Comparison of ENCODE assay signal across 7 mouse cellular contexts in genomic region chr17:56124377-56125275, GRCm38 (mm10). TPM values are rescaled to one million over a fixed set of nuclear protein-coding genes. Genes with fewer than 3 reads are reported as not detected.
DNase-seq lines count a peak whose midpoint lies in the region; ATAC-seq and TF ChIP-seq lines count a peak whose summit lies in the region.

No protein-coding gene starts in this region.

- TF ChIP-seq CTCF in spleen, adult 2 months (IDR thresholded peaks at IDR 0.05; ENCODE audit: extremely low read depth, insufficient read depth, insufficient read length, insufficient replicate concordance): peak; percentile 70; the same call in 1 of the 2 replicates
- TF ChIP-seq CTCF in bone marrow macrophage, adult 2 months (IDR thresholded peaks at IDR 0.05; ENCODE audit: low read depth, low read length): peak; percentile 90
- TF ChIP-seq CTCF in lung, embryonic 14.5 days (IDR thresholded peaks at IDR 0.05; ENCODE audit: low read depth): peak; percentile 81

- H3K4me1 ChIP-seq in spleen, adult 2 months (ENCODE audit: control insufficient read depth, insufficient read depth, insufficient read length): no peaks in the 10 kb centered on the region; the same call in 1 of the 2 replicates
- H3K4me1 ChIP-seq in bone marrow macrophage, adult 2 months (ENCODE audit: control insufficient read depth, insufficient read depth, low read length): peaks cover 3% of the 10 kb centered on the region
- H3K4me1 ChIP-seq in forebrain, embryonic 13.5 days: peaks cover 13% of the 10 kb centered on the region
- peaks cover 21% of the 10 kb centered on the region for H3K4me1 ChIP-seq in intestine, embryonic 15.5 days (replicated peaks)
- H3K4me1 ChIP-seq in lung, embryonic 14.5 days (ENCODE audit: insufficient read depth): no peaks in the 10 kb centered on the region

- ATAC-seq in forebrain, embryonic 13.5 days: peak; percentile 22; the same call in 1 of the 2 replicates
- peak; percentile 57 for ATAC-seq in intestine, embryonic 15.5 days
- ATAC-seq in lung, embryonic 14.5 days (ENCODE audit: insufficient read depth): 0 out of 2 replicates have a peak, but pooled peaks have one; percentile 20

- H3K9ac ChIP-seq in forebrain, embryonic 13.5 days: peak overlapping the region; percentile 52
- peak overlapping the region; percentile 35 for H3K9ac ChIP-seq in intestine, embryonic 15.5 days
- H3K9ac ChIP-seq in lung, embryonic 14.5 days: peak overlapping the region; percentile 49

- TF ChIP-seq POLR2A in spleen, adult 2 months (IDR thresholded peaks at IDR 0.05; ENCODE audit: low read depth, low read length): no peak
- TF ChIP-seq POLR2A in bone marrow macrophage, adult 2 months (IDR thresholded peaks at IDR 0.05; ENCODE audit: borderline replicate concordance, low read depth, low read length): no peak

- peak in 1 of 2 experiments; percentile 37 for DNase-seq in spleen, adult 2 months (ENCODE audit: low read depth in 1 of 2, low spot score in 2 of 2)
- DNase-seq in spleen, postnatal 36 days (ENCODE audit: low spot score in 2 of 2): no peak
- DNase-seq in lung, embryonic 14.5 days: peak; percentile 68
- DNase-seq in right cerebral cortex, postnatal 4 days: peak; percentile 72

- no peaks in the 10 kb centered on the region for H3K36me3 ChIP-seq in spleen, adult 2 months (ENCODE audit: control insufficient read depth, insufficient read depth, low read length)
- H3K36me3 ChIP-seq in forebrain, embryonic 13.5 days (ENCODE audit: poor library complexity, severe bottlenecking): peaks cover 46% of the 10 kb centered on the region
- no peaks in the 10 kb centered on the region for H3K36me3 ChIP-seq in intestine, embryonic 15.5 days
- H3K36me3 ChIP-seq in lung, embryonic 14.5 days (ENCODE audit: insufficient read depth): no peaks in the 10 kb centered on the region

- H3K9me3 ChIP-seq in forebrain, embryonic 13.5 days (replicated peaks): peaks cover 17% of the 10 kb centered on the region
- no peaks in the 10 kb centered on the region for H3K9me3 ChIP-seq in intestine, embryonic 15.5 days
- peaks cover 9% of the 10 kb centered on the region for H3K9me3 ChIP-seq in lung, embryonic 14.5 days (ENCODE audit: low read depth, low read length)

- peak overlapping the region; percentile 56 for H3K4me2 ChIP-seq in forebrain, embryonic 13.5 days
- peak overlapping the region; percentile 93 for H3K4me2 ChIP-seq in intestine, embryonic 15.5 days (replicated peaks)
- peak overlapping the region; percentile 77 for H3K4me2 ChIP-seq in lung, embryonic 14.5 days

- H3K27ac ChIP-seq in spleen, adult 2 months (ENCODE audit: insufficient read depth, low read length): no peak overlapping the region
- H3K27ac ChIP-seq in bone marrow macrophage, adult 2 months (ENCODE audit: insufficient read depth, low read depth, low read length): no peak overlapping the region
- H3K27ac ChIP-seq in forebrain, embryonic 13.5 days: no peak overlapping the region
- no peak overlapping the region for H3K27ac ChIP-seq in intestine, embryonic 15.5 days
- H3K27ac ChIP-seq in lung, embryonic 14.5 days (ENCODE audit: low read depth): no peak overlapping the region

- WGBS in spleen, adult 2 months: 51% methylated on average over 59 of the region's 59 CpGs
- 10% methylated on average over 50 of the region's 59 CpGs for WGBS in forebrain, embryonic 13.5 days
- 10% methylated on average over 56 of the region's 59 CpGs for WGBS in intestine, embryonic 15.5 days
- WGBS in lung, embryonic 14.5 days: 6% methylated on average over 54 of the region's 59 CpGs

- H3K4me3 ChIP-seq in spleen, adult 2 months (ENCODE audit: extremely low read depth, insufficient read depth, insufficient read length): peak overlapping the region; percentile 29; the same call in 1 of the 2 replicates
- no peak overlapping the region for H3K4me3 ChIP-seq in bone marrow macrophage, adult 2 months (ENCODE audit: insufficient read depth, low read length)
- H3K4me3 ChIP-seq in forebrain, embryonic 13.5 days: peak overlapping the region; percentile 30
- H3K4me3 ChIP-seq in intestine, embryonic 15.5 days (replicated peaks): peak overlapping the region; percentile 43
- H3K4me3 ChIP-seq in lung, embryonic 14.5 days (ENCODE audit: low read depth, low read length): peak overlapping the region; percentile 39

- peaks cover 11% of the 10 kb centered on the region; the same call in 1 of the 2 replicates for H3K27me3 ChIP-seq in spleen, adult 2 months (ENCODE audit: control insufficient read depth, insufficient read depth, low read length)
- peaks cover 67% of the 10 kb centered on the region for H3K27me3 ChIP-seq in forebrain, embryonic 13.5 days
- peaks cover 50% of the 10 kb centered on the region for H3K27me3 ChIP-seq in intestine, embryonic 15.5 days (replicated peaks)
- H3K27me3 ChIP-seq in lung, embryonic 14.5 days (ENCODE audit: insufficient read depth, low read length): peaks cover 50% of the 10 kb centered on the region

RNA-seq across cellular contexts. Expression of gene Lrg1, which starts 2.8 kb away (rescaled TPM):
- polyA plus RNA-seq in spleen, adult 2 months (2012; rRNA removed): 56.0 and 79.2 TPM in 2 replicates
- not detected in 2 replicates for polyA plus RNA-seq in bone marrow macrophage, adult 2 months (2012; ENCODE audit: insufficient read depth, insufficient read length, missing spikeins)
- polyA plus RNA-seq in forebrain, embryonic 13.5 days (2015; fragmentation: Nextera tagmentation; extraction: Ambion mirVana): not detected in 2 replicates
- 0.15 and 0.33 TPM in 2 replicates for polyA plus RNA-seq in intestine, embryonic 15.5 days (2015; fragmentation: Nextera tagmentation; extraction: Ambion mirVana)
- polyA plus RNA-seq in lung, embryonic 14.5 days (2014; fragmentation: Nextera tagmentation; extraction: Ambion mirVana): 0.17 TPM in 1 of 2 replicates, not detected in the other

RNA-seq across cellular contexts. Expression of gene Plin5, which starts 7.2 kb away (rescaled TPM):
- 0.30 and 0.36 TPM in 2 replicates for polyA plus RNA-seq in spleen, adult 2 months (2012; rRNA removed)
- not detected in 2 replicates for polyA plus RNA-seq in bone marrow macrophage, adult 2 months (2012; ENCODE audit: insufficient read depth, insufficient read length, missing spikeins)
- polyA plus RNA-seq in forebrain, embryonic 13.5 days (2015; fragmentation: Nextera tagmentation; extraction: Ambion mirVana): 0.27 and 0.52 TPM in 2 replicates
- 0.52 and 0.85 TPM in 2 replicates for polyA plus RNA-seq in intestine, embryonic 15.5 days (2015; fragmentation: Nextera tagmentation; extraction: Ambion mirVana)
- 0.34 and 0.86 TPM in 2 replicates for polyA plus RNA-seq in lung, embryonic 14.5 days (2014; fragmentation: Nextera tagmentation; extraction: Ambion mirVana)

RNA-seq across cellular contexts. Expression of gene Plin4, which starts 15.0 kb away (rescaled TPM):
- 2.3 and 3.0 TPM in 2 replicates for polyA plus RNA-seq in spleen, adult 2 months (2012; rRNA removed)
- polyA plus RNA-seq in bone marrow macrophage, adult 2 months (2012; ENCODE audit: insufficient read depth, insufficient read length, missing spikeins): 0.16 TPM in 1 of 2 replicates, not detected in the other
- polyA plus RNA-seq in forebrain, embryonic 13.5 days (2015; fragmentation: Nextera tagmentation; extraction: Ambion mirVana): 0.06 and 0.08 TPM in 2 replicates
- 0.03 and 0.14 TPM in 2 replicates for polyA plus RNA-seq in intestine, embryonic 15.5 days (2015; fragmentation: Nextera tagmentation; extraction: Ambion mirVana)
- polyA plus RNA-seq in lung, embryonic 14.5 days (2014; fragmentation: Nextera tagmentation; extraction: Ambion mirVana): 0.12 and 0.28 TPM in 2 replicates

RNA-seq across cellular contexts. Expression of gene Sema6b, which starts 15.5 kb away (rescaled TPM):
- 9.1 and 11.8 TPM in 2 replicates for polyA plus RNA-seq in spleen, adult 2 months (2012; rRNA removed)
- polyA plus RNA-seq in bone marrow macrophage, adult 2 months (2012; ENCODE audit: insufficient read depth, insufficient read length, missing spikeins): 7.8 and 8.1 TPM in 2 replicates
- 4.2 and 4.3 TPM in 2 replicates for polyA plus RNA-seq in forebrain, embryonic 13.5 days (2015; fragmentation: Nextera tagmentation; extraction: Ambion mirVana)
- 1.4 TPM in 2 replicates for polyA plus RNA-seq in intestine, embryonic 15.5 days (2015; fragmentation: Nextera tagmentation; extraction: Ambion mirVana)
- polyA plus RNA-seq in lung, embryonic 14.5 days (2014; fragmentation: Nextera tagmentation; extraction: Ambion mirVana): 1.7 and 1.8 TPM in 2 replicates

RNA-seq across cellular contexts. Expression of gene Tnfaip8l1, which starts 37.7 kb away (rescaled TPM):
- 6.6 and 7.3 TPM in 2 replicates for polyA plus RNA-seq in spleen, adult 2 months (2012; rRNA removed)
- 4.7 and 5.4 TPM in 2 replicates for polyA plus RNA-seq in bone marrow macrophage, adult 2 months (2012; ENCODE audit: insufficient read depth, insufficient read length, missing spikeins)
- 8.0 and 8.4 TPM in 2 replicates for polyA plus RNA-seq in forebrain, embryonic 13.5 days (2015; fragmentation: Nextera tagmentation; extraction: Ambion mirVana)
- polyA plus RNA-seq in intestine, embryonic 15.5 days (2015; fragmentation: Nextera tagmentation; extraction: Ambion mirVana): 11.9 and 12.8 TPM in 2 replicates
- 14.5 and 16.2 TPM in 2 replicates for polyA plus RNA-seq in lung, embryonic 14.5 days (2014; fragmentation: Nextera tagmentation; extraction: Ambion mirVana)

Comparison
In these comparisons a context has a peak if more than half of its experiments do, and no peak if none do; other contexts are left out.
1. DNase-seq: peak in lung, embryonic 14.5 days (single experiment) and right cerebral cortex, postnatal 4 days (single experiment); none in spleen, postnatal 36 days (0 of 2).
2. RNA of gene Lrg1, which starts 2.8 kb away (polyA plus RNA-seq): 56.0 to 79.2 TPM in spleen, adult 2 months; 0.15 to 0.33 TPM in intestine, embryonic 15.5 days, 0.17 TPM in lung, embryonic 14.5 days, not detected in forebrain, embryonic 13.5 days and not detected in bone marrow macrophage, adult 2 months; every median in the first group is over 10 times any median in the second.
3. Peak in every context shown above with its lines, with median percentiles within 50 percentile points of each other: CTCF ChIP-seq, ATAC-seq, H3K4me2 ChIP-seq and H3K9ac ChIP-seq.